Mouse (Mus musculus) cerebellum, adult 8-10 months (tissue): ENCODE measurements around the gene Pcmt1.

Experiments
- DNase-seq: peaks from one replicate; pipeline ENCODE4 v3.0.0; 2022

Gene Pcmt1

GRCm38 (mm10) chr10:7680731-7681301 lies at the start of gene Pcmt1, which contains the start of gene Lats1:
TSS of gene Pcmt1 (minus strand) at chr10:7681136.
TSS of gene Lats1 (plus strand) at chr10:7681214.
- DNase-seq: peak; percentile 84

- no peak for DNase-seq
Measured at GRCm38 (mm10) chr10:7727011-7727410, 46.1 kb upstream of the Pcmt1 start.

GRCm38 (mm10) chr10:7726501-7726812 lies 45.5 kb upstream of the Pcmt1 start:
- no peak for DNase-seq

GRCm38 (mm10) chr10:7725751-7726500 lies 45.0 kb upstream of the Pcmt1 start, which contains the start of gene Katna1:
TSS of gene Katna1 (plus strand) at chr10:7726000.
- DNase-seq: peak; percentile 84

- no peak for DNase-seq
Measured at GRCm38 (mm10) chr10:7715056-7715455, 34.1 kb upstream of the Pcmt1 start.

- no peak for DNase-seq
Measured at GRCm38 (mm10) chr10:7712506-7712905, 31.6 kb upstream of the Pcmt1 start.

- no peak for DNase-seq
Measured at GRCm38 (mm10) chr10:7710121-7710520, 29.2 kb upstream of the Pcmt1 start.

- no peak for DNase-seq
Measured at GRCm38 (mm10) chr10:7702586-7702985, 21.6 kb upstream of the Pcmt1 start.

- no peak for DNase-seq
Measured at GRCm38 (mm10) chr10:7700120-7700519, 19.2 kb upstream of the Pcmt1 start.

- no peak for DNase-seq
Measured at GRCm38 (mm10) chr10:7695286-7695685, 14.3 kb upstream of the Pcmt1 start.

- no peak for DNase-seq
Measured at GRCm38 (mm10) chr10:7686902-7687301, 6.0 kb upstream of the Pcmt1 start.

- no peak for DNase-seq
Measured at GRCm38 (mm10) chr10:7682249-7682648, 1.3 kb upstream of the Pcmt1 start.

GRCm38 (mm10) chr10:7681343-7682025 lies 548 bp upstream of the Pcmt1 start:
- DNase-seq: peak; percentile 64

GRCm38 (mm10) chr10:7673673-7674072 lies 7.3 kb downstream of the Pcmt1 start:
- no peak for DNase-seq

GRCm38 (mm10) chr10:7667342-7667802 lies 13.6 kb downstream of the Pcmt1 start, which contains the start of gene Nup43:
TSS of gene Nup43 (plus strand) at chr10:7667503.
- DNase-seq: peak; percentile 88

- DNase-seq: no peak
Measured at GRCm38 (mm10) chr10:7664889-7665288, 16.0 kb downstream of the Pcmt1 start.

GRCm38 (mm10) chr10:7664027-7664526 lies 16.9 kb downstream of the Pcmt1 start:
- DNase-seq: no peak

GRCm38 (mm10) chr10:7663159-7664026 lies 17.5 kb downstream of the Pcmt1 start:
- DNase-seq: peak; percentile 93

- DNase-seq: no peak
Measured at GRCm38 (mm10) chr10:7662471-7663141, 18.3 kb downstream of the Pcmt1 start.

- no peak for DNase-seq
Measured at GRCm38 (mm10) chr10:7651057-7651456, 29.9 kb downstream of the Pcmt1 start.

- DNase-seq: no peak
Measured at GRCm38 (mm10) chr10:7649059-7649458, 31.9 kb downstream of the Pcmt1 start.

- DNase-seq: no peak
Measured at GRCm38 (mm10) chr10:7645911-7646310, 35.0 kb downstream of the Pcmt1 start.
